Mouse (Mus musculus): Measurements from ENCODE around the gene Ctla2a.

DNA sequence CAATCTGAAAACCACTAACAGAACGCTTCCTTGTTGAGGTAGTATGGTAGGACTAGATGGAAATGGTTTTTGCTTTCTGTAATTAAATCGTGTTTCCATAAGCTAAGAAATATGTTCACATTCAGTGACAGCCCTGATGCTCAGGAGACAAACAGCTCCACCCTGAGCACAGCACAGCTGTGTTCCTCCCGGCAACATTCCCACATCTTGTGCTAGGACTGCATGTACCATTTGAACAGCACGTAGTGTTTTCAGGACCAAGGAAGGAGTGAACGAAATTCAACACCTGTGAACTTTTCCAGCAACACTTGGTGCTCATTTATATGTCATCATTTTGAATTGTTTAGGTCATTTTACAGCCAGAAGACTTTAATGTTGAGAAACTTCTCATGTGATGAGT, 25.3 kb upstream of the Ctla2a start:
- TF ChIP-seq CTCF (IDR thresholded peaks at IDR 0.05; ENCODE audit: low read depth, low read length) (no peak), POLR2A (IDR thresholded peaks at IDR 0.05; ENCODE audit: insufficient read depth, low read length) (no peak), EP300 (IDR thresholded peaks at IDR 0.05; ENCODE audit: insufficient read depth, low read depth, low read length) (no peak)
